Mouse (Mus musculus) megakaryocyte, adult 5-6 weeks (primary cell): ENCODE results near the gene Sec14l1. TPM values are rescaled to one million over a fixed set of nuclear protein-coding genes. Genes with fewer than 3 reads are reported as not detected.

ENCODE experiments used
- ATAC-seq: 2 replicates; pipeline ENCODE4 v1.8.0; 2016; ENCODE audit warnings: mild to moderate bottlenecking, inconsistent platforms; ENCODE audit not compliant: poor library complexity, severe bottlenecking
- total RNA-seq, 2 experiments: library from RNA; stranded (forward) in 1 of 2; stranded (reverse) in 1 of 2; fragments of 153-499, 151-499 nt in 1 of 2; fragments of 221-1000, 200-1000 nt in 1 of 2; gene quantifications; 2 replicates each; pipeline versions ENCODE4 v1.2.3 to v1.2.4; 2015 to 2017

Gene Sec14l1
- total RNA-seq, 2 experiments from 2014 or later = 24.3 to 32.3 TPM

DNA sequence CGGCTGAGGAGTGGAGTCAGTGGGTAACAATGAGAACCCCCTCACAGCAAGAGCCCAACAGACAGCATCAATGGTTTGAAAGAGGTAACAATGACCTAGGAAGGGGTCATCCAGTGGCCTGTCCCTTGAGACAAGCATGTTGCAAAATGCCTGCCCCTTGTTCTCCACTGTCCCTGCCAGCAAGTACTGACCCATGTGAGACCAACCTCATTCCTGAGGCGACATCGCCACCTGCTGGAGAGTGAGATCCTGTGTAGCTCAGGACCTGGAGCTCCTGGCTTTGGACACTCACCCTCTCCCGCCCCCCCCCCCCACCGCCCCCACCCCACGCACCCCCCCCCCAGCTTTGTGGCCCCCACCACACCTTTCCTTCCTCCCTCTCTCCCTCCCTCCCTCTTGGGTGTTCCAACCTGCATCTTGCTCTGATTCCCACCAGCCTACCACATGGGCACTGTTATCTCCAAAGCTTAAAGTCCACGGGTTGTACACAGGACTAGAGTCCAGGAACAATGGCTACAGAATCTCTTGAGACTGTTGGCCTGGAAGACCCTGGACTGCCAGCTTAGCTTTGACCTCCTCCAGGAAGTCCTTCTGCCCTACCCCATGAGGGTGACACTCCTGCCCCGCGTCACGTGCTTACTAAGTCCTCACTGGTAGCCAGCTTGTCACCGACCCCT lies 62.5 kb downstream of the Sec14l1 start:
- ATAC-seq = peak; percentile 85

DNA sequence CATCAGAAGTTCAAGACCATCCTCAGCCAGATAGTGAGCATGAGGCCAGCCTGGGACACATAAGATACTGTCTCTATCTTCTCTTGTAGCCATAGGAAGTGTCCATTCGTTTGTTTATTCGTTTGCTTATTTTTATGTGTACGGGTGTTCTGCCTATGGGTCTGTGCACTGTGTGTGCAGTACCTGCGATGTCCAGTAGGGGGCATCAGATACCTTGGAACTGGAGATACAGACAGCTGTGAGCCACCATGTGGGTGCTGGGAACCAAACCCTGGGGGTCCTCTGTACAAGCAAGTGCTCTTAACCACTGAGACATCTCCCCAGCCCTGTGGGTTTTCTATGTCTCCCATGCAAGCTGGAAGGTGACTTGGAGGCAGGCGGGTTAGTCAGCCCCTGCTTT lies 64.9 kb downstream of the Sec14l1 start:
- no peak for ATAC-seq

DNA sequence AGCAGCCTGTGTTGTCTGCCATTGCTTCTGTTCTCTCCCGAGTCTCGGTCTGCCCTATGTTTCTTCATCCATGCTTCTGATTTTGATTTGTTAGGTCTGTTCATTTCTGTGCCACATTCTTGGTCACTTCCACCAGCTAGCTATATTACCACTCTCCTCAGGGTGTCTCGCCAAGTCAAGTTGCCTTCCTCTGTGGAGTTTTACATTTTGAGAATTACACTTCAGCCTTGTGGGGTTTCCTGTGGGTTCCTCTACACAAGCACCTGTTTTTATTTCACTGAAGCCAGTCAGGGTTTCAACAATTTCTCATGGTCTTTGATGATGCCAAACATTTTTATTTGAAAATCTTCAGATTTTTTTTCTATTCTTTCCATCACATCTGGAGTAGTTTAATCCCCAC lies 67.8 kb downstream of the Sec14l1 start:
- ATAC-seq = no peak

DNA sequence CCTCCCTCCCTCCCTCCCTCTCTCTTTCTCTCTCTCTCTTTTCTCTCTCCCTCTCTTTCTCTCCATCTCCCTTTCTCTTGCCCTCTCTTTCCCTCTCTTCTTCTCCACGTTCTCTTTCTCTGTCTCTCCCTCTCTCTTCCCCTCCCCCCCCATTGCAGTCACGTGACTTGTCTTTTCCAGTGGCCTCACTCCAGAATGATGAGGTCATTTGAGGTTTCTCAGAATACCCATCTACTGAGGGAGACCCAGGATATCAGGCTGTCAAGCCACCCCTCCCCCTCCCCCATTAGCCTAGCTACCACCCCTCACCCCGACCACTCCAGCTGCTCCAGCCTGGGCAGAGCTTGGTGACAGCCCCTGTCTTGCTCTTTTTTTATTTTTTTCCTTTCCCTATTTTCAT lies 68.3 kb downstream of the Sec14l1 start:
- no peak for ATAC-seq

DNA sequence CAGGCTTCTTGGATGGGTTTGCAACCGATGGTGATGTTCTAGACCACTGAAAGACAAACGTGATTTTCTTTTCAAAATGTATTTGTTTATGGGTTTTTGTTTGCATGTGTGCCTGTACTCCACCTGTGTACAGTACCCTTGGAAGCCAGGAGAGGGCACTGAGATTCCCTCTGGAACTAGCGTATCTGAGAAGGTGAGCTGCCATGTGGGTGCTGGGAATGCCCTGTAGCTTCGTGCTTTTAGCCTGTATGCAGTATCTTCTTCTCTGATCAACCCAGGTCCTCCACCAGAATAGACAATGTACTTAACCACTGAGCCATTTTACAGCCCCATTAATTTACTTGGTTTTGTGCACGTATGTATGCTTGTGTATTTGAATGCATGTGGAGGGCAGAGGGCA lies 68.9 kb downstream of the Sec14l1 start:
- ATAC-seq = no peak

DNA sequence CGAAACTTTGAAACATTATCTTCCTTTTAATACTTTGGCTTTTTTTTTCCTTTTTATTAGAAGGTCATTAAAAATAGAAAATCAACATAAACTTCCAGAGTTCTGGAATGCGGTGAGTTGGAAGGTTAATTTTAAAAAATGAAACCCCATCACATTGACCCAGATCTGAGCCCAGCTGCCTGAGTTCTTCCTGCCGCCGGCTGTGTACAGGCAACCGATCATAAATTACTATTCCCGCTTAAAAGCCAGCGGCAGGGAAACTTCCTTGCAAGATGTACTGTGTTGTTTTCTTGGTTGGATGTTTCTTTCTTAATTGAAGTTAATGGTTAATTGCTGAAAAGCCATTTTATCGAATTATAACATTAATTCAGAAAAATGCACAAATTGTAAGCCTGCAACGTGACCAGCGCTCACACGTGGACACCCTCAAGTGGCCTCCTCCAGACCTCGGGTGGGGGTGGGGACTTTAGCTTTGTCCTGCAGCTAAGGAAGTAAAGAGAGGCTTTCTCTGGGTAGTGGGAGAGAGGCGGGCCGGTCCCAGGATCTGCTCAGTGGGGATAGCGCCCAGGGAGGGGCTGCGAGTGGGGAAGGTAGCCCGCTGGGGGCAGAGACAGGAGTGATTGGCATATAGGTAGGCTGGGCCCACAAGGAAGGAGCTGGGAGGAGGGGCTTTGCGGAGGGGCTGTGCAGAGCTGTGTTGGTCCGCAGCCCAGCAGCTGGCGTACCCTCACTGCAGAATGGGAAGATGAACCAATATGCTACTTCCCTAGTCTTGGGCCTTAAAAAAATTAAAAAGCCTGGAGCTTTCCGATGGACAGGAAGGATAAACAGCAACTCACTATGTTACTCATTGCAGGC lies 70.3 kb downstream of the Sec14l1 start:
- ATAC-seq = no peak

DNA sequence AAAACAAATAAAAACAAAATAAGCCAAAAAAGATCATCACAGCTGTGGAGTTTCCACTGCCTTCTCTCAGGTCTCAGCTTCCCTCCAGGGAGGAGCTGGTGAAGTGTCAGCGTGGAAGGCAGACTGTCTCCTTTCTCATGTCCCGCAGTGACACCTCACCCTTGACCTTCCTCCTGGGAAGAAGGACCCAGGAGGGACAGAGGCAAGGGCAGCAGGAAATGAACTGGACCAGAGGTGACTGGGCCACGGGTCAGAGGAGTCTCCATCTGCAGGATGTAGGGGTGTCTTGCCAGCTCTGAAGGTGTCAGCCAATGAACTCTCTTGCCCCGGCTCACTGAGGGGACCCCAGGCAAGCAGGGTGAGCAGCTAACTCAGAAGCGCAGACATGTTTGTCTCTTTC lies 76.6 kb downstream of the Sec14l1 start:
- ATAC-seq = no peak

DNA sequence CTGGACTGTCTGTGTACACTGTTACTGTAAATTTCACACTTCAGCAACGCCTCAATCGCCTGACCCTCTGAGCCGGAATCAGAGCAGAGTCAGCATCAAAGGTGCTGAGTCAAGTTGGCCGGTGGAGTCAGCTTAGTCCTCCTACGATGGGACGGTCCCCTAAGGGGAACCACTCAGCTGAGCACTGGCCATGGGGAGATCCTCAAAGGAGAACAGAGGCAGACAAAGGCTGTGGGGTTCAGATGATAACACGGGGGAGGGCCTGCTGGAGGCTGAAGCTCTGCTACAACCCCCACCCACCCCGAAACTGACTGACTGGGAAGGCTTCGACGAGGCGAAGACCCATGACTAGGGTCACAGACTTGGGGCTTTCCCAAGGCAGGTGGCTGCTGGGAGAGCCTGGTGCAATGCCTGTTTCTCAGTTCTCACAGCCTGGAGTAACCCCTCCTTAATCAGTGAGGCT lies 79.5 kb downstream of the Sec14l1 start:
- ATAC-seq = 0 out of 2 replicates have a peak, but pooled peaks have one; percentile 16

DNA sequence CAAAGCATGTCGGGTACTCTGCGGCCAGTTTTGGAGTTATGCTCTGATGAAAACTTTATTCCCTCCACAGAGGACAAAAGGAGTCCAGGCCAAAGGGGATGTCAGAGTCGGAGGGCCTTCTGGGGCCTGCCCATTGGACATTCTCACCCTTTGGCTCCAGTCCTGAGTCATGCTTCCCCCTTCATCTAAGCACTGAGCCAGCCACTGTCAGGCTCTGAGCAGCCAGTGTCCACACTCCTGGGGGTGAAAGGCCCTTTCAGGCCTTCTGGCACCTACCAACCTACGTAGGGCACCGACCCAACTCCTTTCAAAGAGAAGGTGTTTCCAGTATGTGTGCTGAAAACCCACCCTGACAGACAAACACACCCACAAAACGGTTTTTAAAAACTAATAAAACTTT lies 80.6 kb downstream of the Sec14l1 start:
- ATAC-seq = no peak

DNA sequence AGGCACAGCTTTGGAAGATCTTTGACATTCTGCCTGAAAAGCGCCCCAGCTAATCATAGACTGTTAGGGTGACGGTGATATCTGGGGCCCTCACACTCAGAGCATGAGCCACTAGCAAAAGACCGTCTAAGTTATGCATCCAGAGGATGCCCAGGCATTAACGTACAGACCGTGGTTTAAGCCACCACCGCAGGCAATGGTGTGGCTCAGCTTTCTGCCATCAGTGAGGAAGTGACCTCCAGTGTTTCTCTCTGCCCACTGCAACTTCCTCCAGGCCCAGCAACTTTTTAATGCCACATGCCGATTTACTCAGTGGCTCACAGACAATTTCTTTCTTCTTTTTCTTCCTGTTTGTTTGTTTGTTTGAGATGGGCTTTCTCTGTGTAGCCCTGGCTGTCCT lies 81.7 kb downstream of the Sec14l1 start:
- peak; percentile 72 for ATAC-seq

DNA sequence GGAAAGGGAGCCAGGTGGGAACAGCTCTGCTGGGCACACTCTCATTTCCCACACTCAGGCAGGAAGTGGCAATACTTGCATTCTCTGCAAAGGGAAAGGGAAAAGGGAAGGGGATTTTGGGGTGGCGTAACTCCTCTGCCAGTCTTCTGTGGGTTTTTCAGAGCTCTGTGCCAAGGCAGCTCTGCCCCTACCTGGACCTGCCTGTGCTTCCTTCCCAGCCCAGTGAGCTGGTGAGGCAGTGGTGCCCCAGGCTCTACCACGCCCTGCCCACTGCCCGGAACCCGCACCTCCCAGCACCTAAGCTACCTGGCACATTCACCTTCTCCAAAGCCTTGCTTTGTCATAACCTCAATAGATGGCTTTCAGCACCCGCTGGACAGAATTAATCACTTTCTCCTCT lies 83.2 kb downstream of the Sec14l1 start:
- ATAC-seq = peak; percentile 59

DNA sequence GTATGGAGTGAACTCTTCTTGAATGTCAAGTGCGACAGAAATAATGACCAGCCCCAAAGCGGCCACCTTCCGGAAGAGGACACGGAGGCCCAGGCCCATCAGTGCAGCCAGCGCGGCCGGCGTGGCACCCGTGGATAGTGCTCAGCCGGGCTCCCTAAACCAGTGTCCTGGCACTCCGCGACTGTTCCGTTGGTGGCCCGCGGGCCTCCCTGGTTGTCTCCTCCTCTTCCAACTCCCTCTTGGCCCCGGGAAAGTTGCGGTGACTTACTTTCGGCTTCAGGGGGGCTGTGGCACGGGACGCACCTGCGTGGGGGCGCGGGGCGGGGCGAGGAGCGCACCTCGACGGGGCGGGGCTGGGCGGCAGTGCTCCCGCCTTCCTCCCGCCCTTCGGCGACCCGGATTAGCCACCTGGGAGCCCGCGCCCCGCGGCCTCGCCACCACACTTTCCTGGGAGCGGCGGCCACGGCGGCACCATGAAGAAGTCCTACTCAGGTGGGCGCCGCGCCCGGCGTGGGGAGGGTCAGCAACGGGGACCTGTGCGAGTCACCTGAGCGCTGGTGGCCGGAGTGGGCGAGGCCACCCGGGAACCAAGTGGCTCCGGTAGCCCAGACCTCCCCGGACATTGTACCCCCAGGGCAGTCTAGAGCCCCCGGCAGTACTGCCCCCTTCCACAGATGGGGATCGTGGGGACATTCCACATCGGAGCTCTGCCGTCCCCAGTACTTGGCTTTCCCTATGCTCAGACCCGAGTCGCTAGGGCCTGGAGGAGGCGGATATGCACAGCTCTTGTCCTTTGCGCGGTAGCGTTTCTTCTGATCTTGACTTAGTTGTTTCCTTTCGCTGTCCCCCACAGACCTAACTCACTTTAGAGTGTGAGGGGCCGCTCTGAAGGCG lies 84.6 kb downstream of the Sec14l1 start, which contains the start of gene Sept9:
TSS of gene Sept9 (plus strand) at position 380 of the 894 bp plus-strand sequence.
- ATAC-seq = no peak

DNA sequence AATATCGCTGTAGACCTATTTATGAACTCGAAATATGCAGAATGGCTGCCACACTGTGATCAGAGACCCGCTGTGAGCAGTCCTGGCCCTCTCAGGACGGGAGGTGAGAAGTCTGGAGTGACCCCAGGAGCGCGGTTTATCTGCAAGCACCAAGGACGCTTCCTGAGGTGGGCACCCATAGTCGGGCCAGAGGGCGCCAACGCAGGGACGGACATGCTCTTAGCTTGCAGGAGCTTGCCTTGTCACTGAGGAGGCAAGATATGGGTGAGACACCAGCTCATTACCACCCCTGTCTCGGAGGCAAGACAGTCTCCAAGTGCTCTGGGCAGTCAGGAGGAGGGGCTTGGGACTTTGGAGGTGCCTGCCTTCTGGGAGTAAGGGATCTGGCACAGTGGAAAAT lies 86.9 kb downstream of the Sec14l1 start:
- no peak for ATAC-seq

DNA sequence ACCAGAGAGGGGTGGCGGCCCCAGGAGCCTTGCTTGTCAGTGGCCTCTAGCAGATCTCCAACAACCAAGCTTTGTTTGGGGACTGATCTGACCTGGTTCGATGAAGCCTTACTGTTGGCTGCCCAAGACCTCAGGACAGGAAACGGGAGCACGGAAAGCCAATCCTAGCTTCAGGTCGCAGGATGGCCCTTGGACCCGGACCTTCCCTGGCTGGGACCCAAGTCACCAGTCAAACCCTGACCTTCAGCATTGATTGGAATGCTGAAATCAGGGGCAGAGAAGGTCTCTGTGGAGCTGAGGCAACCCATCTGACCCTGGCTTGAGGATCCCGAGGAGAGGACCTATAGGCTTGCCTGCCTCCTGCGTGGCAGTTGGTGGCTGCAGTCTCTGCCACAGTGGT lies 89.6 kb downstream of the Sec14l1 start:
- no peak for ATAC-seq

DNA sequence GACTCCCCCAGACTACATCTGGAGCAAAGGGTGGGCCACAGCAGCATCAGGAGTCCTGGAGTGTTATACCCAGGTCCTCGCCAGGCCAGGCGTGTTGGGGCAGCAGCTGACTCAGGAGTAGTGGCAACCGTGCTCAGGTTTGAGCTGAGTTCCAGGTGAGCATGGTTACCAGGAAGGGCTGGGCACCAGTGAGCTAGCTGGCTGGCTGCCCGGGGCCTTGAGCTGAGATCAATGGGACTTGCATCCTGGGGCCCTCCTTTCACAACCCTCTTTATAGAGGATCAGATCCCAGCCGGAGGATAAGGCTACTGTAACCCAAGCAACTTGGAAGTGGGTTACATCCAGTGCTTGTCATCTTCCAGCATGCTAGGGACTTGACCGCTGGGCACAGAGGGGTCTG lies 90.1 kb downstream of the Sec14l1 start:
- no peak for ATAC-seq

DNA sequence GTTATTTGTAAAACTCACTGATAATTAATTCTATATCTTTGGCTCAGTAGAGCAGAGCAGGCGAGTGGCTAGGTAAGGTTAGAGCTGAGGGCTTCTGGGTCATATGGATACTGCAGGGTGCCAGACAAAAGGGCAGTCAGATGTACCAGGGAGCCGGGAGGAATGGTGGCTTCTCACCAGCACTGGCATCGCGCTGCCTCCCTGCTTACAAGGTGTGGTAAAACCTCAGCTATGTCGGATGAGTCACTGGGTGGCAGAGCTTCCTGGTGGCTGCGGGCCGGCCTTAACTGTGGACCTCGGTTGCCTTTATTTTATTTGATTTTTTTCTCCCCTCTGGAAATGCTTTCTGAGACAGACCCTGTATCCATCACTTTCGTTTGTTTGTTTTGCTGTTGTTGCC lies 90.5 kb downstream of the Sec14l1 start:
- ATAC-seq = no peak

DNA sequence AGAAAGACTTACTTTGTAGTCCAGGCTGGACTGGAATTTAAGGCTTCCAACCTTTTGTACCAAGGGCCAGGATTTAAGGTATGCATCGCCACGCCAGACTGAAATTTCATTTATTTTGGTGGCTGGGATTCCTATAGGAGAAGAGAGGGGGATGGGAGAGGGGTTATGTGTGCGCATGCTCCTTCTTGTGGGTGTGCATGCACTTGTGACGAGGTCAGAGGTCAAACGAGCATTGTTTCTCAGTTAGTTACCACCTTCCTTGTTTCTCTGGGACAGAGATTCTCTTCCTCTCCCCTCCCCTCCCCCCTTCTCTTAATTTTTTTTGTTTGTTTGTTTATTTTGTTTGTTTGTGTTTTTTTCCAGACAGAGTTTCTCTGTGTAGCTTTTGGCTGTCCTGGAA lies 92.5 kb downstream of the Sec14l1 start:
- ATAC-seq = no peak

DNA sequence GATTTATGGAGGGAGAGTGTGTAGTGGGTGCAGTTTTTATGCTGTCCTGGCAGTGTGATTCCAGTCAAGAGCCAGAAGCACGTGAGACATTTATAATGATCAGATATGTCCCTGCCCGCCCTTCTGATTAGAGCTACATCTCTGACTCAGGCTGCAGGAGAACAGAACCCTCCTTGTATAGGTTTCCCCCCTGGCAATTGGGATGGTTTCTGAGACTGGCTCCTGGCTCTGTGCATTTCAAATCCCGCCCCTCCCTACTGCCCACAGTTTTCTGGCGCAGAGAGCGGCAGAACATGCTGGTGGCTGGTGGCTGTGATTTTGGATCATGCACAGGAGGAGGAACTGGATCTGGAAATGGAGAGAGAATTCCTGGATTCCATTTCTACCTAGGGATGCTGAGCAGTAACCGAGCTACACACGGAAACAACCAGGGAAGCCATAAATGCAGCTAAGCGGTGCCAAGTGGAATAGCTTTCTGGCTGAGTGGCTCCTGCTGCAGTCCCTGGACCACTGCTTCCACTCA lies 93.2 kb downstream of the Sec14l1 start:
- ATAC-seq = no peak
